Mouse (Mus musculus): Measurements from ENCODE around the gene Adamts8.

Gene Adamts8
- long read RNA-seq, experiment 1, partial matches to known transcripts = 0 of 1 reads
- long read RNA-seq, experiment 1, other reads (novel, unspliced or antisense) = 0 of 1 reads
- long read RNA-seq, experiment 2 = 0 reads

DNA sequence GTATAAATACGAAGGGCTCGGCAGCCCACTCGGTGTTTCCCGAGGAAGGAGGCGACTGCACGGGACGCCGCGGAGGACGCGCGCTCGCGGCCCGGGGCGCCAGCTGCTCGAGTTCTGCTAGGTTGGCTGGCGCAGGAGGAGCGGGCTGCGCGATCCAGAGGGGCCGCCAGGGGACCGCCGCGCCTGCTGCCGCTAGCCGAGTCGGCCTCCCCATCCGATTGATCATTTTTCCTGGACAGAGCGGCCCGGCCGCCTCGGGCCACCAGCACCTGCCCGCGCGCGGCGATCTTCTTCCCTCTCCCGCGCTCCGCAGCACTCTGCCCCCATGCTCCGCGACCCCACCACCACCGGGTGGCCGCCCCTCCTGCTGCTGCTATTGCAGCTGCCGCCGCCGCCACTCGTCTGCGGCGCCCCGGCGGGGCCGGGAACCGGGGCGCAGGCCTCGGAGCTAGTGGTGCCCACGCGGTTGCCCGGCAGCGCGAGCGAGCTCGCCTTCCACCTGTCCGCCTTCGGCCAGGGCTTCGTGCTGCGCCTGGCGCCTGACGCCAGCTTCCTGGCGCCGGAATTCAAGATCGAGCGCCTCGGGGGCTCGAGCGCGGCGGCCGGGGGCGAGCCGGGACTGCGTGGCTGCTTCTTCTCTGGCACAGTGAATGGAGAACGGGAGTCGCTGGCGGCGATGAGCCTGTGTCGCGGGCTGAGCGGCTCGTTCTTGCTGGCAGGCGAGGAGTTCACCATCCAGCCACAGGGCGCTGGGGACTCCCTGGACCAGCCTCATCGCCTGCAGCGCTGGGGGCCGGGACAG lies at the start of gene Adamts8:
TSS of gene Adamts8 (plus strand) at position 51 of the 802 bp plus-strand sequence.
- intact Hi-C loops (cut with DNase I) = loop anchor here (5.0 to 10.0 kb wide), 2 partner anchors 140 to 402 kb away; no protein-coding TSS in a partner anchor

DNA sequence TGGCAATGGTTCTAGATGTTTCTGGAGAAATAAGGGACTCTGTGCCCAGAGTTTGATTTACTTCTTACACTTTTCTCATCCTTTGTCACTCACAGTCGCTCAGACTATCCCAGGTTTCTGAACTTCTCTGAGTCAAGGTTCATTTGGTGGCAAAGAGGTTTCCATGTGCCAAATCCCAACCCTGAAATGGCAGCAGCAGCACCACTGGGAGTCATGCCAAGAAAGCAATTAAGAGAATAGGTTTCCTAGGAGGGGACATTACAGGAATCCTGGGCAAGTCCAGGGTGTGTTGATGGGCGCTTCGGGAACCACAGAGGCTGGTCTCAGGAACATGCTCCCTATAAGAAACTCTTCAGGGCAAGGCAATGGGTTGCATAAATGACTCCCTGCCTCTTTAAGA lies 46.7 kb upstream of the Adamts8 start:
- intact Hi-C loops (cut with DNase I) = loop anchor here (10.0 kb wide), 1 partner anchor 91 kb away; no protein-coding TSS in a partner anchor

DNA sequence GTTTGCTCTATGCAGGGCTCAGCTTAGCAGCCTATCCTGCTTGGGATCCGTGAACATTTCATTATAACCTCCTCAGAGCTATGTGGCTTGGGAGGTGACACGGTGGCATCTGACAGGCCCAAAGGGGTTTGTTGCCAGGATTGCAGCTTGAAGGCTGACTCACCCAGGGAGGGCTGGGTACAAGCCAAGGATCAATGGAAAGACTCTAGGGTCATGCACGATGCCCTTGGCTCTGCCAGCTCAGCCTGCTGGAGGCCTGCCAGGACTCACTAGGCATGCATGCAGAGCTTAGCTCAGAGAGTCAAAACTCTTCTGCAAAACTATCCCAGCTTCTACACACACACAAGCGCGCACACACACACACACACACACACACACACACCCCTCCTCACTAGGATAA lies 45.6 kb upstream of the Adamts8 start:
- intact Hi-C loops (cut with DNase I) = loop anchor here (10.0 kb wide), 1 partner anchor 92 kb away; no protein-coding TSS in a partner anchor

DNA sequence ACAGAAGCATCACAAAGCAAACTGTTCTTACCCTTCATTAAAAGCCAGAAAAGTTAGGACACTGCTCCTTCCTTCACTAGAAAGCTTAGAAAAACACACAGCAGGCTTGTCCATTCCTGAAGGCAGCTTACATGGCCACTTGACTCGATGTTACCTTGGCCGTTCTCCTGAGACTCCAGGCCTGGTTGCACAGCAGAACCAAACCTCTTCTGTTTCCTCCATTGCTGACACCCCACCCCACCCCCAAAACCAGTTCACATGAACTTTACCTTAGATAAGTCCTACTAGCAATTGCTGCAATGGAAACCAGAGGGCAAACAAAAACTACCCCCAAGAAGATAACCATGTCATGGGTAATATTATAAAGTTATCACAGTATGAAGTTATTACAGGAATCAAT lies 45.2 kb upstream of the Adamts8 start:
- intact Hi-C loops (cut with DNase I) = loop anchor here (10.0 kb wide), 1 partner anchor 92 kb away; no protein-coding TSS in a partner anchor

DNA sequence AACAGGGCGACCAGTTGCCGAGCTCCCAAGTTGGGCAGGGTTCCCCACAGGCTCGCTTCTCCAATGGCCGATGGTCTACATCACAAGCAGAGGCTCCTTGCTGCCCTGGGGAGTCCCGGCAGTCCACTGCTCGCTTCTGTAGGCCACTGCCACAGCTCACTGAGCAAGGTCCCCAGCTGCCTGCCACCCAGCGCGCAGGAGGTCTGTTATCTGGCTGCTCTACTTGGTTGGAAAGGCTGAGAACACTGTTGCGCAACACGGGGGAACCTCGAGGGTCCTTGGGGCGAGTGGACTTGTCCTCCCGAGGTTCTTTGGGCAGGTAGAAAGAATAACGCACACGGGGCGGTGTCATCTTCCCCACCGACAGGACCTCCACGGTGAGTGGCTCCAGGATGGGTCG lies 40.2 kb upstream of the Adamts8 start:
- intact Hi-C loops (cut with DNase I) = no loop called here

DNA sequence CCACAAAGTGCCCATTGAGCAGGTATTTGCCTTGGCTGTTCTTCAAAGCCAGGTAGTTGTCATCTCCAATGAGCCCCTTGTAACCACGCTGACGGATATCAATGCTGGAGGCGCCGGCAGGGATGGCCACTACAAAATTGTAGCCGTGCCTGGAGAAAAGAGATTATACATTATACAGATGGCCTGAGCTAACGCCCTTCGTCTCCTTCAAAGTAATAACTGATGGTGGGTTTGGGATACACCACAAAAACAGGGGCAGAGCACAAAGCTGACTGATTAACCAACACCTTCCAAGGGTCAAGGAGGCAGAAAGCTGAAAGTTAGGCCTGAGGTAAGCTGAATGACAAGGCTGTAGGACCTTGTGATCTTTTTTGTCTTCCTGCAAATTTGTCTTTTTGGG lies 39.7 kb upstream of the Adamts8 start:
- intact Hi-C loops (cut with DNase I) = no loop called here

DNA sequence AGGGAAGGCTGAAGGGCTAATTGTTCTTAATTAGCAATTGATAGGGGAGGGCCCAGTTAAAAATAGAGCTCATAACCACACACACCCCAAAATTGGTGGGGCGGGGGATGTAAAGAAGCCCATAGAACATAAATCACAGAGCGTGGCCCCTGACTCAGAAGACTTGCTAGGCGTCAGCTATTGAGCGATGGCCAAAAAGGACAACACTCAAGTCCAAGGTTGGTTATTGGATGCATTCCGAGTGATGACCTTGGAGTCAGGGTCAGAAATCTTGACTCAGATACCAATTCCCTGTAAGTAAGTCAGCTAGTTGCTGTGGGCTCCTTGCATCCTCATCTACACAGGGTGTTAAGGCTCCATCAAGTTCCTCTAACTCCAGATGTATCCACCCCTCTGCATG lies 39.1 kb upstream of the Adamts8 start:
- intact Hi-C loops (cut with DNase I) = no loop called here

DNA sequence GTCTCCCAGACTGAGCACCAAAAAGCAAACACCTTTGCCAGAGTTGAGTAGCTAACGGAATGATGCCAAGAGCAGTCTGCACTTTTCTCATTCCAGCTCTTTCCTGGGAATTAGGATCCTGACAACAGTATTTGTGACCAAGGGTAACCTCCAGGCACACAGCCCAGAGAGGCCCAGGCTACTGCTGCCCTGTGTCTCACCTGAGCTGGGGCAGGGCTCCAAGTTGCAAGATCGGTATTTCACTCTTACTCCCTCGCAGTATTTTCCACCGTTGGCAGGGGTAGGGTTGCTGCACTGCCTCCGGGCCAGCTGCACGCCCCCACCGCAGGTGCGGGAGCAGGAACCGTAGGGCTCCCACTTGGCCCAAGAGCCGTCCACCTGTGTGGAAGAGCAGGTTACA lies 36.5 kb upstream of the Adamts8 start:
- intact Hi-C loops (cut with DNase I) = no loop called here

DNA sequence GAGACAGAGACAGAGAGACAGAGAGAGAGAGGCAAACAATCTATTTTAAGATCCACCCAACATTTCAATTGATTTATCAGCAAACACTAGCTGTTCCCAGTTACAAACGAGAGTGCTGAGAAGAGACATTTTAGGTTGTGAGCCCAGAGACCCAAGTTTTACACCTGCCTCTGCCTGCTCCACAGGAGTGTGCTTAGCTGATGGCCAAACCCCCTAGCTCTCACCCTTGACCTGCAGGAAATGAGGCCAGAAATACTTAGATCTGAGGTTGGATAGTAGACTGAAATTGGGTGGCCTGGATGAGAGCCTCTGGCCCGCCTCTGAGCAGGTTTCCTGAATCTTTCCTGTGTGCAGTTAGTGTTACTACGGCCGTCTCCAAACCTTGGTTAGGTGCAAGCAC lies 35.9 kb upstream of the Adamts8 start:
- intact Hi-C loops (cut with DNase I) = no loop called here

DNA sequence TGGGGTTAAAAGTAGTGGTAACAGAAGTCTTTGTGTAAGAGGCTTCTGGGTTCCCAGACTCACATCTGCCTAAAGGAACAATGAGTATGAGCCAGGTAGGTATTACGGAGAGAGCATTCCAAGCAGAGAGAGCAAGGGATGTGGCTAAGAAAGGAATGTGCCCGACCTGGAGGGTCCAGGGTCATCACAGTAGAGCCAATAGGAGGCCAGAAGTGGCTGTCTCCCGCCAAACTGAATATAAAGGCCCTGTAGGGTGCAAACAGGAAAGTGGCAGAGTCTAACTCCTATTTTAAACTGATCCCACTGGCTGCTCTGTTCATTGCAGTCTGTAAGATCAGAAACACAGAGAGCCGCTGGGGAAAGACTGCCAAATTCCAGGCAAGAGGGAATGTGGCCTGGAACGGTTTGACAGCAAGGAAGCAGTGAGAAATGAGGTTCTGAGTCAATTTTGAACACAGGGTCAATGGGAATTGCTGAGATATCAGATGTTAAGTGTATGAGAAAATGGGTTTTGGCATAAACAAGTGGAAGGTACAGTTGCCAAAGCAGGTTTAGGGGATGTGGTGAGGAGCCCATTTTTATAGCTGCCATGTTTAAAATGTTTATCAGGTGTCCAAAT lies 34.6 kb upstream of the Adamts8 start:
- intact Hi-C loops (cut with DNase I) = no loop called here

DNA sequence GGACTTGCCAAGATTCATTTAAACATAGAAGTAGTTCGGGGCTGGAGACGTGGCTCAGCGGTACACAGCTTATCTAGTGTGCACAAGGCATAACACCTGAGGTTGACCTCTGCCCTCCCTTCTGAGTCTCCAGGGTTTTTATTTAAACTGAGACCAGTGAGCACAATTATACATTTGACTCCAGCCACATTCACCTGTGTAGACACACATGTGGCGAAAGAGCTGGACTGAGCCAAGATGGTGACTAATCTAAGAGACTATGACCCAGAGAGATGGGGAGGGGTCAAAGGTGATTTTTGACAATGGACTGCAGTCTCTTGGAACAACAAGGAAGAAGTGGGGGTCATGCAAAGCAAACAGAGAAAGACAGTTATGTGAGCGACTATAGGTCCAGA lies 34.1 kb upstream of the Adamts8 start:
- intact Hi-C loops (cut with DNase I) = no loop called here

DNA sequence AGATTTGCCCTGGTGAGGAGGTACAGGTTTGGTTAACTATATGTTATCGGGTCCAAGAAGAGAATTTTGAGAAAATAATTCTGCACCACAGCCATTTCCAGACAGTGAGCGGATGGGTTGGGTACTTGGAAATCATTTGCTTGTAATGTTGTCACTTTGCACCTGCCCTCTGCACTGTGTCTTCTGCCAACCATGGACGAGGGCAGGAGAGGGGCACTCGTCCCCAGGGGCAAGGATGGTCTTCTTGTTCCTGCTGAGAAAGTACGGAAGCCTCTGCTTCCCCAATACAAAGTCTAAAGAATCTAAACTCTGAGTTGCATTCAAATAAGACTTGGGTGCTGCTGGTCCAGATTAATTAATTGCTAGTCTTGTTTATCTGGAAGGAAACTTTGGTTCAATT lies 33.4 kb upstream of the Adamts8 start:
- intact Hi-C loops (cut with DNase I) = no loop called here

DNA sequence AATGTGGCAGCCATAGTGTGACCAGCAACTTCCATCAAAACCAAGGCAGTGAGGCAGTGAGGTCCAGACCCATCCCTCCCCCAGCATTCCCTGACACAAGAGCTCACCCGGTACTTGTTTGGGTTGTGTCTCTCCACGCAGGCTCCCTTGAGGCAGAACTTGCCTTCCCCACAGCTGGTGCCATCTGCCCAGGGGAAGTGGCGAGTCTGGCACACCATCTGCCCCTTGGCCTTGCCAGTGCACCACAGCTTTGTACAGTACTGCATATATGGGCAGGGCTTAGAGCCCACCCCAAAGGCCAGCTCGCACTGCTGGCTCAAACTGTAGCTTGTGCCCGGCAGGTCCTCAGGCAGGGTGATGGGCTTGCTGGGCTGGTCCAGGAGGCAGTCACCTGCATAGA lies 31.9 kb upstream of the Adamts8 start:
- intact Hi-C loops (cut with DNase I) = loop anchor here (10.0 kb wide), 1 partner anchor 176 kb away; no protein-coding TSS in a partner anchor

DNA sequence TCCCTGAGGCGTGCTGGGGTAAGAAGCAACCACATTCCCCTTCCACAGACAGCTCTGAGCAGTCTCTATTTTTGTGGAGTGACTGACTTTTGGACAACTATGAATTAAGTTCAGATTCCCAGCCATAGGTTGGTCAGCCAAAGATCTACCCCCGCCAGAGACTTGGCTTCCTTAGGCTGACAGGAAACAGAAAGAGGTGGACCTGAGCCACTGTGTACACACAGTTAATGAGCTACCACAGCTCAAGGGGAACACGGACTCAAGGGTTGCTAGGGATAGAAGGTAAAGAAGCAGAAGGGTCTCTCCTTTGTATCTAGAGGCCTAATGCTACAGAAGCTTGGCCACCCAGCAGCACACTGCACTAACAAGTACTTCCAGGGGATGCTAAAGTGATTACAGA lies 30.2 kb upstream of the Adamts8 start:
- intact Hi-C loops (cut with DNase I) = loop anchor here (10.0 kb wide), 1 partner anchor 177 kb away; no protein-coding TSS in a partner anchor

DNA sequence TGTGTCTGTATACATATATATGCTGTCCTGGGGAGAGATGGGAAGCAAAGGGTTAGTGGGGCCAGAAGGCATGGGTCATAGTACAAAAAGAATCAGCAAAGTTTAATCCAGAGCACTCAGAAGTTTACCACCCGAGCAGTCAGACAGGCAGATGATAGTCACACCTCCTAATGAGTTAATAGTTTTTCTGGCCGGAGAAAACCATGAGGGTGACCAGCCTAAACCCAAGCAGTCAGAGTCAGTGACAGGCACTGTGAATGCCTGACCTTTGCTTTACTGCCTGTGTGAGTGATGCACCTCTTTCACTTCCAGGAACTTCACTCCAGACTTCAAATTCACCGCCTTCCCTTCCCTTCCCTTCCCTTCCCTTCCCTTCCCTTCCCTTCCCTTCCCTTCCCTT lies 28.9 kb upstream of the Adamts8 start:
- intact Hi-C loops (cut with DNase I) = loop anchor here (10.0 kb wide), 1 partner anchor 179 kb away; no protein-coding TSS in a partner anchor

DNA sequence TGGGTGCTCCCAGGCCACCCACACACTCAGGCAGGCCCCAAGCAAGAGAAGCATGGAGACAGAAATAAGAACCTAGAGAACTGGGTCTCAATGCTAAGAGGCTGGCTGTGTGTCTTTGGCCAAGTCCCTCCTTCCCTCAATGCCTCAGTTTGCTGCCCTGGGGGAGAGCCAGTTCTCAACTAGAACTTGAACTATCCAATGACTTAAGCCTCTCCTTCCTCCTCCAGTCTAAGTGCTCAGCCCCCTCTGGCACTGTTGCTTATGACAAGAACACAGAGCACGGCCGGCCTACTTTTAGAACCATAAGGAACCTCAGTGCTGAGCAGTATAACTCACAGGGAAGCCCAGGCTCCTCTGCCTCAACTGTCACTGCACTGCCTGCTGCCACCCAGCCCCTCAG lies 28.1 kb upstream of the Adamts8 start:
- intact Hi-C loops (cut with DNase I) = loop anchor here (10.0 kb wide), 1 partner anchor 179 kb away; no protein-coding TSS in a partner anchor

DNA sequence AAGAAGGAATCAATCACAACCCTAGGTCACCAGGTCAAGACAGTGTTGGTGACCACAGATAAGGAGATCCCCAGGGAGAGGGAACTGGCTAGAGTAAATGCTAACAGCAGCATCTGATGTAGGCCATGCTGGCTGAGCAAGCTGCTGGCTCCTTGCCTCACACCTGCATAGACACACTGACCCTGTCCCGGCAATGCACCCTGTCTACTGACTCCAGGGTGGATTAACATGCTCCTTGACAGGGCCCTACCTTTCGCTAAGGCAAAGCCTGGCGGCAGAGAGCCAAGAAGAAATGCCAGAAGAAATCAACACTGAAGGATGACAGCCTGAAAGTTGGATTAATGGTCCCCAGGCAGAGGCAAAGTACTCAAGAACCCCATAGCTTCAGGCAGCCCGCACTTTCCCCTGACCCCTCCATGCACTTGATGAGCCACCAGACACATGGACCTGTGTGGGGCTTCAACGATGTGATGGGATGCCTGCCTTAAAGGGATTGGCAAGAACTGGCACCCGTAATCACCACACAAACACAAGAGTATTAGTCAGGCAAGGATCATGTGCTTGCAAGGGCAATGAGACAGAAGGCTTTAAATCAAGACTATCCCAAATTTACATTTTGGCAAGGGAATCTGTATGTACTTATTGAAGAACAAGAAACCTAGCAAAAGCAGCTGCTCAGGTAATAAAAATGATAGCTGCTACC lies 25.9 kb upstream of the Adamts8 start:
- intact Hi-C loops (cut with DNase I) = loop anchor here (10.0 kb wide), 1 partner anchor 182 kb away; no protein-coding TSS in a partner anchor

DNA sequence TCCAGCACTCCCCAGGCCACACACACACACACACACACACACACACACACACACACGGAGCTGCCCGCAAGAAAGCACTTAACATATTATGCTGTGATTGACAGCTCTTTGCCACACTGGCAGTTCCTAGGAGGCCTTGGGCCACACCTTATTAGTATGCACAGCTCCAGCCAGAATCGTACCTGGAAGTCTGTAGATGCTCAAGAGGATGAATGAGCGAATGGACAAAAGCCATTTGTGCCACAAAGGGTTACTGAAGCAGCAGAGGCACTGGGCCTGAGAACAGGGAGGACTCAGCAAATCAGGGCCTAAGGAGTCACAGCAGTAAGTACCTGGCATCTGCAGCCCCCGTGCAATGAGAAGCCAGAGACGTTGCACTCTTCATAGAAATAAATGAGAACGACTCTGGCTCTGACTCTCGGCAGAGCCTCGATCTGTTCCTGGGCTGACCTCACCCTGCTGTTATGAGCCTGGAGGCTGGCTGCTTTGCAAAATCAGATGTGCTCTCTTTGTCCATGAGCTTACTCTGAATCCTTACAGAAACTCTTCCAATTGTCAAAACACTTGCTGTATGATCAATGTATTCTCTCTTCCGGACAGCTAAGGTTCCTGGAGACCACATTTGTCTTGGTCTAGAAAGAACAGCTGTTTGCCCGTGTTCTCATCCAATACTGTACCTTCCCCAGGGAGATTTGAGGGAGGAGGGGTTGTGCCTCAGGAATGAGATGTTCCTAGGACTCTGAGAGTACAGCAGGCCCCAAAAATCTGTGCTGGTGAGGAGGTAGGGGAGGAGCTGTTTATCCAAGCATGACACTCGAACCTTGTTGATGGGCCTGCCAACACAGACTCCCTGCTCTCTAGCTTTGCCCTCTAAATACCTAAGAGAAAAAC lies 23.7 kb upstream of the Adamts8 start:
- intact Hi-C loops (cut with DNase I) = loop anchor here (10.0 kb wide), 1 partner anchor 184 kb away; no protein-coding TSS in a partner anchor

DNA sequence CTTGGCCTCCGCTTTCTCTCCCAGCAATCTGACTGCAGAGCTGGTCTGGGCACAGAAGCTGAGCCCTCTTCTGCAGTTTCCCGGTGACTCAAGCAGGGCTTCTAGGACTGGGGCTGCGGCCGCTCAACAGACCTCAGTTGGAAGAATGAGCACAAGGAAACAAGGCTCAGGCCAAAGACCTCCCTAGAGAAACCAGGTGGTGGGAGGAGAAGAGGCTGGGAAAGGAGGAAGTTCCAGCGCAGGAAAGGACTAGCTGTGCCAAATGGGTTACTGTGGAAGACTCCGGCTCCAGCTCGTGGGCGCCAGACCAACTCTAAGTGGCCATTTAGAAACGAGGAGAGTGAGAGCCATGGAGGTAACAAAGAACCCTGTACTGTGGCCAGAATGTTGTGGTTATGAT lies 22.7 kb upstream of the Adamts8 start:
- intact Hi-C loops (cut with DNase I) = loop anchor here (5.0 to 10.0 kb wide), 2 partner anchors 107 to 185 kb away; no protein-coding TSS in a partner anchor

DNA sequence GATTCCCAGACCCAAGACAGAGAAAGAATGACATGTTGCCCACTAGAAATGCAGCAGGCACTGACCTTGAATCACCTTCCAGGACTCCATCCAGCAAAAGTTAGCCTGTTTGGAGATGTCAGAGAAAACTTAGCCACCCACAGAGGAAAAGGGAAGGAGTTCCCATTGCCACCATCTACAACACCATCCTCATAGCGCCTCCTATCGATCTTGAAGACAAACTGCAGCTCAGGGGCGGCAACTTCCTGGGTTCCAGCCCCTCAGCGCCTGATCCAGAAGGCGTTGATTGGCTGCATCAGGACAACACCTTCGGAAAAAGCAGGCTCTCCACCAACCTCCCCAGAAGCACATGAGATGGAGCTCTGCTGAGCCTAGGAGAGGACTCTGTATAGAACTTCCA lies 21.6 kb upstream of the Adamts8 start:
- intact Hi-C loops (cut with DNase I) = loop anchor here (5.0 kb wide), 1 partner anchor 108 kb away; no protein-coding TSS in a partner anchor

Data from adrenal gland (tissue).